Mouse (Mus musculus) forebrain, embryonic 11.5 days (tissue): ENCODE measurements at regions not wholly inside any gene's neighbourhood (a gene's known extent, or its start where the extent isn't known, plus 50 kb on each side); places are given as distances from the start of the nearest gene placed in this dataset.

ENCODE experiments used
- ATAC-seq: fragments of 200-750 bp; cut with Nextera tagmentation; replicated peaks from 2 replicates; pipeline ENCODE4 v1.8.0; 2017; ENCODE audit warnings: moderate TSS enrichment; ENCODE audit not compliant: low FRiP score
- DNase-seq: peaks from one replicate; pipeline ENCODE4 v3.0.0-alpha.2; 2017; ENCODE audit warnings: low spot score
- H3K27ac ChIP-seq: fragments of 300-500 bp; sonication (generic); 2 replicates; pipeline ENCODE4 v1.5.1; 2014; ENCODE audit warnings: low read depth, low read length
- H3K27me3 ChIP-seq: fragments of 300-500 bp; sonication (generic); 2 replicates; pipeline ENCODE4 v1.6.1; 2014; ENCODE audit warnings: mild to moderate bottlenecking, low read length, mixed read lengths; ENCODE audit not compliant: control insufficient read depth, insufficient read depth
- H3K36me3 ChIP-seq: fragments of 300-500 bp; sonication (generic); 2 replicates; pipeline ENCODE4 v1.6.1; 2014; ENCODE audit warnings: mild to moderate bottlenecking, low read length, moderate library complexity, mixed read lengths; ENCODE audit not compliant: control insufficient read depth, insufficient read depth
- H3K4me1 ChIP-seq: fragments of 300-500 bp; sonication (generic); replicated peaks from 2 replicates; pipeline ENCODE4 v1.6.1; 2014; ENCODE audit warnings: low read length, mixed read lengths; ENCODE audit not compliant: control insufficient read depth, insufficient read depth
- H3K4me2 ChIP-seq: fragments of 300-500 bp; sonication (generic); 2 replicates; pipeline ENCODE4 v1.6.1; 2014; ENCODE audit warnings: low read depth, mild to moderate bottlenecking, low read length, moderate library complexity, mixed read lengths; ENCODE audit not compliant: severe bottlenecking
- H3K4me3 ChIP-seq: fragments of 300-500 bp; sonication (generic); 2 replicates; pipeline ENCODE4 v1.5.1; 2014; ENCODE audit warnings: low read depth, low read length
- H3K9ac ChIP-seq: fragments of 300-500 bp; sonication (generic); 2 replicates; pipeline ENCODE4 v1.6.1; 2014; ENCODE audit warnings: low read length
- H3K9me3 ChIP-seq: fragments of 300-500 bp; sonication (generic); 2 replicates; pipeline ENCODE4 v1.6.1; 2016; ENCODE audit warnings: low read length, mixed read lengths; ENCODE audit not compliant: control insufficient read depth
- WGBS: fragments of 180-500 bp; shearing (Covaris S2); extraction: QIAGEN DNeasy Blood & Tissue Kit; methylation state at CpG from one replicate; pipeline ENCODE4 v1.1.7; 2014; 5-methylcytosine and 5-hydroxymethylcytosine counted together

DNA sequence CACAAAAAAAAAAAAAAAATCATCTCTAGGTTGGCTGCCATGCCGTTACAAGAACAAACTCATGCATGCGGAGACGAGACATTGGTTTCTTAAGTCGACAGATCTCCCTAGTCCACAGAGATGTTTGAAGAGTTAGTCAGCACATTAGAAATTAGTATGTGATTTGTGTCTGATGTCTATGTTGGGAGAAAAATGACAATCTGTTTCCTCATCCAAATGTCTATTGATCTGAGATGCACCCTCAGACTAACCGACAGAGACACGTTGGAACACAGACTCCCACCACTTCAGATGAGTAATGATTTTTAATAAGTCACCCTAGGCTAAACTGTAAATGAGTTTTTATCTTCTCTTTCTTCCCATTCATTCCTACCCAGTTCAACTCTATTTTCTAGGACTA lies 506.9 kb downstream of the Epha4 start:
- Histone ChIP-seq H3K36me3 (no peaks in the 10 kb centered on the region), H3K27me3 (no peaks in the 10 kb centered on the region), H3K4me3 (no peak overlapping the region), H3K4me2 (no peak overlapping the region), H3K9ac (no peak overlapping the region), H3K27ac (no peak overlapping the region), H3K9me3 (no peaks in the 10 kb centered on the region), H3K4me1 (no peaks in the 10 kb centered on the region)
- no peak for DNase-seq
- 94% methylated on average over 6 of the region's 6 CpGs for WGBS
- no peak for ATAC-seq

DNA sequence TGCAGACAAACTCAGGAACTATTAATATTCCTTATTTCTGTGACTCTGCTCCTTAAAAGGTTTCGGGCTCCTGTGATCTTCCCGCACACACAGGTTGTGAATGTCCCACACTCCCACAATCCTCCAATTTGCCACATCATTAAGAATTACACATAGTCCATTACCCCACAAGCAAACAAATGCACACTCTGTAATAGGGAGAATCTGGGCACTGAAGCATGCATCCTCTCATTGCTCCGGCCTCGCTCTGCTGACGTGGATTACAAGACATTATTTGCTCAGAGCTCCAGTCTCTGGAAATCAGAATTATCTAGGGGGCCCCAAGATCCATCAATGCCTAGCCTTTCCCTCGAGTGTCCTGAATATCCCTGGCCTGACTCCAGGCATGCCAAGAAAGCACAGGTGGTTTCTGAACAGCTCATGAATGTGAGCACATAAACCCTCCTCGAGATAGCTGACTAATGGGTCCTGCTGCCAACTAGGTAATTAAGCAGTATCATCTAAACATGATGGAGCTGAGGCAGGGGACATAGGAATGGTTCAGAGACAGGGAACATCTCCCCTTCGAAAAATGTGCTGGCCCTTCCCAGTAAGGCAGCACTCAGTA lies 504.2 kb downstream of the Epha4 start:
- no peaks in the 10 kb centered on the region for H3K27me3 ChIP-seq
- DNase-seq: no peak
- no peak overlapping the region for H3K9ac ChIP-seq
- no peak overlapping the region for H3K27ac ChIP-seq
- H3K36me3 ChIP-seq: no peaks in the 10 kb centered on the region
- H3K4me3 ChIP-seq: no peak overlapping the region
- H3K9me3 ChIP-seq: no peaks in the 10 kb centered on the region
- no peaks in the 10 kb centered on the region for H3K4me1 ChIP-seq
- ATAC-seq: no peak
- H3K4me2 ChIP-seq: no peak overlapping the region
- WGBS: 57% methylated on average over 8 of the region's 8 CpGs

DNA sequence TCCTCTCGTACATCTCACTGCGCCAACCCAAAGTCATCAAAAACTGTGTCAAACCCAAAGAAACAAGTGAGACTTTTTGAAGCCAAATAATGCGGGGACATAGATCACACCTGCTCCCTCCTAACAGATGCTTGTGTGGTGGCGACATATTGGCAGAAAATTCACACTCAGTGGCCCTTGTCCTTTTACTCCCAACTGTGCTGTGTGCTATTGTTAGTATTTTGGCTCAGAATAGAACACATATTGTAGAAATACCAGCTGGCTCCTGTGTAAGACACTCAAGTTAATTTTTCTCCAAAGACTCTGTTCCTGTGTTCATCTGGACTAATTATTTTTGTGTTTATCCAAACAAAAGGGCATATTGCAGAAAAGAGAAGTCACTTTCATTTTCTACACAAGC lies 487.2 kb downstream of the Epha4 start:
- H3K27ac ChIP-seq: no peak overlapping the region
- DNase-seq (no peak), ATAC-seq (no peak)
- H3K4me3 ChIP-seq: no peak overlapping the region
- H3K36me3 ChIP-seq: no peaks in the 10 kb centered on the region
- no peaks in the 10 kb centered on the region for H3K27me3 ChIP-seq
- no peak overlapping the region for H3K9ac ChIP-seq
- H3K4me1 ChIP-seq: no peaks in the 10 kb centered on the region
- H3K9me3 ChIP-seq: no peaks in the 10 kb centered on the region
- no peak overlapping the region for H3K4me2 ChIP-seq
- 85% methylated on average over 4 of the region's 4 CpGs for WGBS

DNA sequence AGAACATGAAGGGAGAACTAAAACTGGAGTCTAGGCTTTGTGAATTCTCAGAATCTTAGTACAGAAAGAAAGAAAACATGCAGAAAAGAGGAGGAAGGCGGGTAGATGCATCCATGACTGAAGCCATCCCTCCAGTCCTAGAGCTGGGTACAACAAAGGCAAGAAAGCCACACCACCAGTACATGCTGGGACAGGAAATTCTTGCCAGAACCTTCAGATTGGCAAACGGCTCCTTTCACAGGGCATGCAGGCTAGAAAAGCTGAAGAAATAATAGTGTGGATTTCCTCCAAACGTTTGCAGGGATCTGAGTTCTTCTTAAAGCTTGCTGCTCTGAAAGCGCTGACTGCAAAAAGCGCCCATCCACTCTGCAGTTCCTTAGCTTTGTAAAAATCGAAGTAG lies 486.7 kb downstream of the Epha4 start:
- Histone ChIP-seq H3K4me2 (no peak overlapping the region), H3K27ac (no peak overlapping the region), H3K4me3 (no peak overlapping the region), H3K4me1 (no peaks in the 10 kb centered on the region), H3K9me3 (no peaks in the 10 kb centered on the region), H3K9ac (no peak overlapping the region), H3K36me3 (no peaks in the 10 kb centered on the region), H3K27me3 (no peaks in the 10 kb centered on the region)
- ATAC-seq (no peak), DNase-seq (no peak)
- WGBS: 83% methylated on average over 6 of the region's 6 CpGs

DNA sequence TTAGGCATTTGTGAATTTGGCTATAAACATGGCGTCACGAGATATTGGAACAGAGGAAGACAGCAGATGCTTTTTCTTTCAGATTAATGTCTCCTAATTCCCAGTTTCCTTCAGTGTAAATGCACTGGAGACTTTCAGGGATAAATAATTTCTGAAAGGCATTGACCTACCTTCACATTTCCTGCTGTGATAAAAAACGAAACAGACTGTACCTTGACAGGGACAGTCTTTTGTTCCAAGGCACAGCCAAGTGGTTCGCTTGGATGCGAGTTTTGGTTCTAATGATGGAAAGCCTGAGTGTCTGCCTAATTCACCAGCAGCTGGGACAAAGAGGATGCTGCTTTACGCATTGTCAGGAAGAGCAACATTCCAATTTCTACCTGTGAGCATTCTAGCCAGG lies 485.8 kb downstream of the Epha4 start:
- H3K9me3 ChIP-seq: no peaks in the 10 kb centered on the region
- 92% methylated on average over 6 of the region's 6 CpGs for WGBS

DNA sequence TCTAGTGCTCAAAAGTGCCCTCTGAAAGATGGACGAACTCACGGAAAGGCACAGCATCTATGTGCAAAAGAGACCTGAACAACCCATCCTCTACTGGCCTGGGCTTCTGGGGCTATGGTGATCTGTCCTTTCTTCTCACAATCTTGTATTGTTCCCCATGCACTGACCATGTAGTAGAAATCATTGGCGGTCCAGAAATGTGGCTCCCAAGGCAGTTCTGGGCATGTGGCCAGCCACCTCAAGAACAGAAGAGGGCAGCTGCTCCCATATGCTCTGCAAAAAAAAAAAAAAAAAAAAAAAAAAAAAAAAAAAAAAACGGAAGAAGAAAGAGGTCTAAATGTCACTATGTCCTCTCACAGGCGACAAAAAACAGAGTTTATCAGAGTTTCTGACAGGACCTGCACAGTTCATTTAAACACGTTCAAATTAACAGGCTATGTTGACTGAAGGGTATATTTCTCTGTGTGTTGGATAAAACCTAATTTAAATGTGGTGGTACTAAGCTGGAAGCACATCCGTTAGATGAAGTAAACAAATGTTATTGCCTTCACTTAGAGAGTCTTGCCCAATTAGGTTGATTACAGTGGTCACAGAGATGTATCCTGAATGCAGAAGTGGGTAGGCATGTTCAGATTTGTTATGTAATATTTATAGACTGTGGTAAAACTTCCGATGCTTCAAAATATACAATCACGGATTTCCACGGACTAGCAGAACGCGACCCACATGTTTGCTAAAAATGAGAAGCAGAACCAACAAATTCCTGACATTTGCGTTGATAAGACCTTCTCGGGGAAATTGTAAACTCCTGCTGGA lies 470.9 kb downstream of the Epha4 start:
- no peaks in the 10 kb centered on the region for H3K4me1 ChIP-seq
- no peak overlapping the region for H3K9ac ChIP-seq
- 86% methylated on average over 13 of the region's 14 CpGs for WGBS
- H3K9me3 ChIP-seq: no peaks in the 10 kb centered on the region
- H3K4me3 ChIP-seq: no peak overlapping the region
- H3K36me3 ChIP-seq: no peaks in the 10 kb centered on the region
- no peak for DNase-seq
- H3K27me3 ChIP-seq: no peaks in the 10 kb centered on the region
- no peak for ATAC-seq
- H3K27ac ChIP-seq: no peak overlapping the region
- no peak overlapping the region for H3K4me2 ChIP-seq

More for the DNA sequence above, 485.8 kb downstream of the Epha4 start:
- Histone ChIP-seq H3K9ac (no peak overlapping the region), H3K36me3 (no peaks in the 10 kb centered on the region), H3K4me2 (no peak overlapping the region), H3K4me3 (no peak overlapping the region), H3K27ac (no peak overlapping the region), H3K4me1 (no peaks in the 10 kb centered on the region), H3K27me3 (no peaks in the 10 kb centered on the region)
- ATAC-seq (no peak), DNase-seq (no peak)

DNA sequence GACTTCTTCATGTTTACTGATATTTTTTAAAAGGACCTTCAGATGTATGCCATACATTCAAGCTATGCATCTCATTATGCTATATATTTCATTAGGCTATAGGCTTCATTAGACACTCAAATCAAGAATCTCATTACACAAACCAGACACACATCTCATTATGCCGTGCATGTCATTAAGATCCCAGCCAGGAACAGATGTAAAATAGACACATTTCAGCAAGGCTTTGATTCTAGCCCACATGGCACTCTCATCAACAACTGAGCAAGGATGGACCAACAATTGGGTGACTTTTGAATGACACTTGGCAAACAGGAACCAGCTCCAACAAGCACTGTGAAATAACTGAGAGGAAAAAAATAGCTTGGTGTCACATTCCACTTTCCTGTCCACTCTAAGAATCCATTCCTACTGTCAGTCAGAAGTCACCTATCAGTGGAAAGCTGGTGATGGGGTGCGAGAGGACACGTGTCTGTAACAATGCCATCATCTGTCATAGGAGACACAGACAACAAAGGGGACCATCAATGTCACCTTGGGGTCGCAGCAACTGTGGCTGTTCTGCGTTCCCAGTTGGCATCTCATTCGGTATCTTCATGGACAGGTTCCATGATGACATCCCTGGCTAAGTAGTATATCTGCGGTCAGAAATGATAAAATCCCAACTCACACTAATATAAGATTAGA lies 466.0 kb downstream of the Epha4 start:
- Histone ChIP-seq H3K36me3 (no peaks in the 10 kb centered on the region), H3K27me3 (no peaks in the 10 kb centered on the region), H3K4me2 (no peak overlapping the region), H3K4me1 (no peaks in the 10 kb centered on the region), H3K27ac (no peak overlapping the region), H3K4me3 (no peak overlapping the region), H3K9me3 (no peaks in the 10 kb centered on the region), H3K9ac (no peak overlapping the region)
- 90% methylated on average over 7 of the region's 7 CpGs for WGBS
- no peak for ATAC-seq
- no peak for DNase-seq

DNA sequence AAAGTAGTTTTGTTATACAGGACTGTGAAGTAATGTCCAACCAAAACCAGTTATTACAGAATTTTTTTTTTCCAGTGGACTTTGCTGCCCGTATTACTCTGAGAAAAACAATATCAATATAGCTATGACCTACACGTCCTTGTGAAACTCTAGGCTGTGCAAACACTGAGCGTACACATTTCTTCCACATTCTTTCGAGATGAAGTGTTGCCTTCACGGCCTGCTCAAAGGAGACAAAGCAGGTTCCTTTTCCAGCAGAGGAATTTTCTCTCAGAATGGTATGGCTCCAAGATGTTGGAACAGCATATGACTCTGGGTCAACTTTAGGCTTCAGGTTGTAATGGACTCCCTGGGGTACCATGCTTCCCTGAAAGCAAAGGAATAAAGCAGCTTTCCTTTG lies 463.6 kb downstream of the Epha4 start:
- H3K4me3 ChIP-seq: no peak overlapping the region
- ATAC-seq (no peak), DNase-seq (no peak)
- H3K4me1 ChIP-seq: no peaks in the 10 kb centered on the region
- 61% methylated on average over 5 of the region's 5 CpGs for WGBS
- no peaks in the 10 kb centered on the region for H3K9me3 ChIP-seq
- H3K4me2 ChIP-seq: no peak overlapping the region
- no peaks in the 10 kb centered on the region for H3K36me3 ChIP-seq
- no peak overlapping the region for H3K9ac ChIP-seq
- no peaks in the 10 kb centered on the region for H3K27me3 ChIP-seq
- no peak overlapping the region for H3K27ac ChIP-seq
